Mouse (Mus musculus): ENCODE data around the gene Htra1. TPM values are rescaled to one million over a fixed set of nuclear protein-coding genes. Genes with fewer than 3 reads are reported as not detected.

Htra1 gene
- total RNA-seq, 2 experiments from 2014 or later = 78.8 to 98.4 TPM

GRCm38 (mm10) chr7:130965396-130965795, 29.5 kb downstream of the Htra1 start:
- DNase-seq (ENCODE audit: low spot score in 2 of 2) = no peak

DNA sequence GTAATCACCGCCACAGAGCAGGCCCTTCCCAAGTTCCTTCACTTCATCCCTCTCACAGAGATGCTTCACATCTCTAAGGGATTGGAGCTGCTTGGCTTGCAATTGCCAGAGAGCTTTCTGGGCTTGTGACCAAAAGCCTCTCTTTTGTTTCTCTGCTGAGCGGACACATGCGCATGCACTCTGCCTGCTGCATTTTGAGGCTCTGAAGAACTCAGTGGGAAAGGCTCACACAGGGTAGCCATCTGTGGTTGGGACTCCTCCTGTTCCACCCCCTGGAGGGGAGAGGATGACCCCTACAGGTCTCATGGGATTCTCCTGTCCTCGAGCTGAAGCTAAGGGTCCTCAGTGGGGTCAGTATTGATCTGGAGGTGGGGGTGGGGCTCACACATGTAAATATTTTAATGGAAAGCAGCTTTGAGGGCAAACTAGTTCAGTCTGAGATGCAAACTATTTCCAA, 30.0 kb downstream of the Htra1 start:
- peak in 1 of 2 experiments; percentile 70 for DNase-seq (ENCODE audit: low spot score in 2 of 2)

DNA sequence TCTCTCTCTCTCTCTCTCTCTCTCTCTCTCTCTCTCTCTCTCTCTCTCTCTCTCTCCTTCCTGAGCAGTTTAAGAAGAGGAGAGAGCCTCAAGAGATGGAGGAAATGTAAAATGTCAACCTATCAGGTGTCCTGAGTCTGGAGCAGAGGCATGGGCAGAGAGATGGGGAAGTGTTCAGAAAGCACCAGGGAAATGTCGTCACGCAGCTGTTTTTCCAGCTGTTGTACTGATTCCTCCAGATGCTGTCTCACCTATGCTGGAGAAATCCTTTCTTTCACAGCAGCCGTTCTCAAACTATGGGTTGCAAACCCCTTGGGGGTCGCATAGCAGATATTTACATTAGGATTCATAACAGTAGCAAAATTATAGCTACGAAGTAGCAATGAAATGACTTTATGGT, 30.5 kb downstream of the Htra1 start:
- DNase-seq (ENCODE audit: low spot score in 2 of 2) = no peak

GRCm38 (mm10) chr7:130966876-130967275, 31.0 kb downstream of the Htra1 start:
- DNase-seq (ENCODE audit: low spot score in 2 of 2) = no peak

GRCm38 (mm10) chr7:130967901-130968300, 32.0 kb downstream of the Htra1 start:
- DNase-seq (ENCODE audit: low spot score in 2 of 2) = no peak

GRCm38 (mm10) chr7:130968537-130968936, 32.6 kb downstream of the Htra1 start:
- DNase-seq (ENCODE audit: low spot score in 2 of 2) = peak in 1 of 2 experiments; percentile 50

DNA sequence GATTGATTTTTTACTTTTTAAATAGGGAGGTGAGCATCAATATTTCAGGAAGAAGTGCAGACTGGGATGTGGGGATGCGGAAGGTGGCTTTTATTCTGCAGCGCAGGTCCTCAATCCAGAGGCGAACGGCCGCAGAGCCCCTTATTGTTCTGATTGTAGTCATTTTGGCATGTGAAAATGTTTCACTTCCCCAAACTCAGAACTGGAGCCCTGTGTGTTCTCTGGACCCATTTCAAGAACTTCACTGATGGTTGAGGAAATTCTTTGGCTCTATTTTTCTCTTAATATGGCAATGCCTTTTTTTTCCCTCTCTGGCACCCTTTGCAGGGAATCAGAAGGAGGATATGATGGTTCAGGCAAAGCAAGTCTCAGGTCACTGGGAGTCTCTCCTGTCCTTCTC, 33.2 kb downstream of the Htra1 start:
- no peak for DNase-seq (ENCODE audit: low spot score in 2 of 2)

DNA sequence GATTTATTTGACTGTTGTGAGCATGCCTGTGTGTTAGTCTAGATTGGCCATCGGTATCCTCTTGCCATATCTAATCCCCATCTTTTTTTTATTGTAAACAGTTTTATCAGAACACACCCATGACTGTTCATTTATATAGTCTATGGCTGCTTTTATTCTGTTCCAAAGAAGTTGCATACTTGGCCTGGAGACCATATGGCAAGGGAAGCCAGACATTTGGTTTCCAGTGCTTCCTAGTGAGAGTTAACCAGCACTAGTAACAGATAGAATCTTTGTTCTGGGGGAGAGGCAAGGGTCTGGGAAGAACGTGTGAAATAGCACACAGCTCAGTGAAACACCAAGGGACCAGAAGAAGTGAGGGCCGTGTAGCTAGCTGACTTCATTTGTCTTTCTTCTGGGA, 33.6 kb downstream of the Htra1 start:
- no peak for DNase-seq (ENCODE audit: low spot score in 2 of 2)

- DNase-seq (ENCODE audit: low spot score in 2 of 2) = peak in 1 of 2 experiments; percentile 51
These were observed 36.9 kb downstream of the Htra1 start for GRCm38 (mm10) chr7:130972767-130973166.

DNA sequence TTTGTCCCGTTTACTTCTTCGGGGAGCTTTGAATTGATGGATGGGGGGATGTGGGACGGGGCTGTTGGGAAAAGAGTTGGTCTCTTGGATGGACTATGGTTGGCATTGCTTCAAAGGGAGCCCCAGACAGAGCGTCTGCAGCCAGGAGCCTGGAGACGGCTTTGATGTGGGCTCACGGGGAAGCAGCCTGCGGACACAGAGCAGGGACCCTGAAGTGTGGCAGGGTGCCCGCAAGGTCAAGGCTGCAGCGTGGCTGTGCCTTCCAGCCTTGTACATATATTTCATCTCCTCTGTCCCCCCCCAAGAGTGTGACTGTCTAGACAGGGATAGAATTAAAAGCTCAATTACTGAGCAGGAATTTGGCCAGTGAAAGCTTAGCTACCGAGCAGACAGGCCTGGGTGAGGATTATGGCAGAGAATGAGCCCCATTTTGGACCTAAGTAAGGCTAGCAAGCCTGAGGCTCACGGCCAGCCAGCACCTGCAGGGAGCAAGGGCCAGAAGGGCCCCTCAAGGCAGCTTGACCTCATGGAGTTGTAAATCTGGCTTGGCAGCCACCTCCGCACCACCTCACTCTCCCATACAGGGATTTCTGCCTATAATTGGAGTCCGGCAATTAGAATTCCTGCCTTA, 40.5 kb downstream of the Htra1 start:
- no peak for DNase-seq (ENCODE audit: low spot score in 2 of 2)

DNA sequence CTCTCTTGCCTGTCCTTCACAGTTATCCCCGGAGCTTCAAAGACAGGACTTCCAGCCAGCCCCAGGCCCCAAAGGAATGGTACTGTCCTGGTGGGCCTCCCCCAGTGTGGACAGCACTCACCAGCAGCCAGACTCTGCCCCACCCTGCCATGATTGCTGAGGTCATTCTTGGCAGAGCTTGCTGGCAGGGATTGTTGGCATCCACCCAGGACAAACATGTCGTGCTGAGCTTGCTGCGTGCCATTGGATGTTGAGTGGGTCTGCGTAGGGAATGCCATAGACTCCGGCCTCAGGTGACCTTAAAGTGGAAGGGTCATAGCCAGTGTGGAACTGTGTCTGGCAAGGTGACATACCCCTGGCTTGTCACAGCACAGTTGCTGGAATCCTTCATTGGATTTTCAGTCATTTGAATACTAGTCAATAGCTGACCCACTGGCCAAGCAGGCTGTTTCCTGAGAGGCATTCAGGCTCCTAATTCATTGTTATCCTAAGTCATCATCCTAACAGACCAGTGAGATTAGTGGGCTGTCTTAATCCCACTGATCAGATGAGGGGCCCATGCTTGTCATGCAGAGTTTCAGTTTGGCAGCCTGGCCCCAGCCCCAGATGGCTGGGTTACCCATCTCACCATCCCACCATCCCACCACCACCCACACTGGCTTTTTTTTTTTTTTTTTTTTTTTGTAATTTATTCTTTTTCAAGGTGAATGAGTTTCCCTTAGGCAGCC, 42.0 kb downstream of the Htra1 start:
- DNase-seq (ENCODE audit: low spot score in 2 of 2) = peak; percentile 71 to 83

DNA sequence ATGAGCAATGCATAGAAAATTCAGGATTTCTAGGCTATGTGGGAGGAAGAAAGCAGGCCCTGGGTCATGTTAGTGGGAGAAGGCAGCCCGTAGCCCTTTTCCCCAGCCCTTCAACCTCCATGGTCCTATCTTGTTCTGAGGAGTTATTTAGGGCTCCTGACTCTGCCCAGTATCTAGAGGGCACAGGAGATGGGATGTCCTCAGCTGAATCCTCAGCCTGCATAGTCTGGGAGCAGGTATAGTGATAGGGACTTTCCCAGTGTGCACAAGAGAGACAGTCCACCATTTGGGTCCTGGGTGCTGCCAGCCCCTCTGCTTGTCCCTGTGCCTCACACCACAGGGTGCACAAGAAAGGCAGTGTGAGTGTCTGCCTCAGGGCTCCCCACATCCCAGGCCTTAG, 42.6 kb downstream of the Htra1 start:
- DNase-seq (ENCODE audit: low spot score in 2 of 2) = no peak

- no peak for DNase-seq (ENCODE audit: low spot score in 2 of 2)
These were observed 44.2 kb downstream of the Htra1 start for GRCm38 (mm10) chr7:130980130-130980529.

DNA sequence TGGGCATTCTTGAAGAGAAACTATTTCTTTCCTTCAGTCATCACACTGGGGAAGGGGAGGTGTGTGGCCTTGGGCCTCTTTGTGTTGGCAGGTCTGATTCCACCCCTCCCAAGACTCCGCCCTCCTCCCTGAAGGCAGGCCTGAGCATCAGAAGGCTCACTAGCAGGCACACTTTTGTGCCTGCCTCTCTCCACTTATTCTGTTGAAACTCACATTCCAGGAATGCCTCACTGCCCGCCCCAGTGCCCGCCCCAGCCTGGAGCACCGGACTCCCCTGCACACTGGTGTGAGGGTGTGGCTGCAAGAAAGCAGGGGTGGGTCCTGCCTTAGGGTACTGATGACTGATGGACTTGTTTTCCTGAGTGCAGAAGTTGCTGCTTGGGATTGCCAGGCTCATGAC, 46.5 kb downstream of the Htra1 start:
- DNase-seq (ENCODE audit: low spot score in 2 of 2) = no peak

GRCm38 (mm10) chr7:130982881-130983280, 47.0 kb downstream of the Htra1 start:
- no peak for DNase-seq (ENCODE audit: low spot score in 2 of 2)

GRCm38 (mm10) chr7:130984294-130984693, 48.4 kb downstream of the Htra1 start:
- no peak for DNase-seq (ENCODE audit: low spot score in 2 of 2)

- DNase-seq (ENCODE audit: low spot score in 2 of 2) = no peak
These were observed 49.3 kb downstream of the Htra1 start for GRCm38 (mm10) chr7:130985193-130985592.

DNA sequence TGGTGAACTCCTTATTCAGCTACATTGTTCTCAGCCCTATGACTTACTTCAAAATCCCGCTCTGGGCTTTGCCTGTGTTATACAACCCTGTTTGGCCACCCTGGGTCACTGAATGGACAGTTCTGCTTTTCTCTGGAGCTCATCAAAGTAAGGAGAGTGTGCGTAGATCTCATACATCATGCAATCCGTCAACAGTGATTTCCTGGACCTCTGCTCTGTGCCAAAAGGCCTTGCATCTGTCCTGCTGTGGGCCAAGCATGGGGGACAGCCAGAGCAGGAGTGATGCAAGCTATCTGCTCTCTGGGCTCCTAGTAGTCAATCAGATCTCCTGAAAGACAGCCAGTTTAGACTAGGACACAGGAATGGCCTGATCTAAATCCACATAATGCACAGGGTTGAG, 49.8 kb downstream of the Htra1 start:
- DNase-seq (ENCODE audit: low spot score in 2 of 2) = no peak

DNA sequence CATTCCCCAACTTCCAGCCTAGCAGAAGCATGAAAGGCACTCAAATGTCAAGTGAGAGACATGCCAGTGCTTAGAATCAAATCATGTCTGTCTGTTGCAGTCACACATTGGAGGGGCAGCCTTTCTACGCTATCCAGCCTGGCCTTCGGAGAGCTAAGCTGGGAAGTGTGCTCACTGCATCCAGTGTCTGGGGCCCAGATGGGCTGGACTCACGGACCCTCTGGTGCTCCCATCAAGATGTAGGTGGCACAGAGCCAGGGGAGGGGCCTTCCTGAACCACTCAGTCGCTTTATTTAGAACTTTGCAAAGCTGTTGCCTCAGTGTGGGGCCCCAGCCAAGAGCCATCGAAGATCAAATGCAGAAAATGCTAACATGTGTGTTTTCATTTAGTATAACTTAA, 52.2 kb downstream of the Htra1 start:
- peak in 1 of 2 experiments; percentile 67 for DNase-seq (ENCODE audit: low spot score in 2 of 2)

- no peak for DNase-seq (ENCODE audit: low spot score in 2 of 2)
These were observed 53.5 kb downstream of the Htra1 start for GRCm38 (mm10) chr7:130989371-130989770.

GRCm38 (mm10) chr7:130991174-130991789, 55.4 kb downstream of the Htra1 start:
- no peak for DNase-seq (ENCODE audit: low spot score in 2 of 2)

DNA sequence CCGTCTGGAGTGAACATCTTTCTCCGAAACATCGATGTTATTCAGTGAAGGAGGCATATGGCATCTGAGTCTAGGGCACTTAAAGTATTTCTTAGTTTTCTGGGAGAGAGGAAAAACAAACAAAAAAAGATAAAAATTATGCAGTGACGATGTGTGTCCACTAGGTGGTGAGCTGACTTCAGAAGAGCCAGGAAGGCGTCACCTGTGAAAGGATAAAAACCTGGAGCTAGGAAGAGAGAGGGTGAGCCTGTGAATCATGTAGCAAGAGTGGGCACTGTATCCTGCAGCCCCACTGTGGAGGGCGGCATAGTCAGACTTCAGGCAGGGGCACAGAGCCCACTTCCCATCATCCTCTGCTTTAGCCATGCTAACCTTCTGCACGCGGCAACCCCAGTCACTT, 58.0 kb downstream of the Htra1 start:
- no peak for DNase-seq (ENCODE audit: low spot score in 2 of 2)
